Mouse (Mus musculus): ENCODE results near the gene Vwa2. TPM values are rescaled to one million over a fixed set of nuclear protein-coding genes. Genes with fewer than 3 reads are reported as not detected.
A peak's percentile ranks its signal among the peaks of the same experiment; 100 is the strongest.

Gene Vwa2
- total RNA-seq (2021) = not detected
- long read RNA-seq, experiment 1 = 0 reads
- long read RNA-seq, experiment 2 = 0 reads

- DNase-seq = peak; percentile 20
- intact Hi-C loops (cut with DNase I; ENCODE audit: low total_unique reads) = no loop called here
Measured at GRCm38 (mm10) chr19:56873816-56874600, at the start of gene Vwa2. Gene Vwa2 (plus strand): TSS chr19:56874249.

DNA sequence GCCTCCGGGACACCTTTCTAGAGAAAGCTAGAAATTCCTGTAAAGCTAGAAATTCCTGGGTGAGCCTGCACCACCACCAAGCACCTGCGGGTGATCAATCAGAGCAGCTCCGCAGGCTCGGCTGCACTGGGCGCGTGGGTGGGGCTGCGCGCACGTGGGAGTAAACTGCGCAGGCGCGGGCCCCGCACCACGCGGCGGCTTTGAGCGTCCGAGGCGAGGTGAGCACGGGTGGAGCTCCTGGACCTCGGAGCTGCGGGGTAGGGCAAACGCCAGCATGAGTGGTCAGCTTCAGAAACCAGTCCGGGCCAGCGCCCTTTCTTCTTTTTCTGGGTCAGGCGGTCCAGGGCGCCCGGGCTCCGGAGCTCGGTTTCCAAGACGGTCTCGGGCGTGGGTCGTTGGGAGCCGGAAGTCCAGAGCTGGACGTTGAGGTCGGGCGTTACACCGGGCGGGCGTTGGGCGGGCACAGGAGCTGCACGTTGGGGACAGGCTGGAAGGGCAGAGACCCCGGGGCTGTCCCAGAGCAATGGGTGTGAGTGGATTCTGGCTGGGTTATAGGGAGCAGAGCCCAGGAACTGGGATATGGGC lies 47.9 kb upstream of the Vwa2 start, which contains the start of gene Tdrd1:
Gene Tdrd1 (plus strand): TSS at position 163 of the 585 bp plus-strand sequence.
- DNase-seq = no peak
- intact Hi-C loops (cut with DNase I; ENCODE audit: low total_unique reads) = no loop called here

DNA sequence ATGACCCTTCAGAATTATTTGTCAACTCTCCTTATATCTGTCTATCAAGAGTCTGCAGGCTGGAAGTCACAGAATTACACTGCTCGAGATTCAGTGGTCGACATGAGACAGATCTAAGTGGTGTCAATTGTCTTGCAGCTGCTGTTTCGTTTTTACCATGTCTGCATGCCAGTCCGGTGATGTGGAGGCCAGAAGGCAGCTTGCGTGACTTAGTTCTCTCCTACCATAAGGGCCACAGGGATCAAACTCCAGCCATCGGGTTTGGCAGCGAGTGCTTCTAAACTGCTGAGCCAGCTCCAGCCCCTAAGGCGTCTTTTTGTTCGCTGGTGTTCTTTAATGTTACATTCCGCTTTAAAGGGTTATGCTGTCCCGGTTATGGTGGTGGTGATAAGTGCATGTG lies 45.7 kb upstream of the Vwa2 start:
- no peak for DNase-seq
- intact Hi-C loops (cut with DNase I; ENCODE audit: low total_unique reads) = no loop called here

- intact Hi-C loops (cut with DNase I; ENCODE audit: low total_unique reads) = no loop called here
- no peak for DNase-seq
Measured at GRCm38 (mm10) chr19:56829267-56829666, 44.8 kb upstream of the Vwa2 start.

GRCm38 (mm10) chr19:56830163-56830562 lies 43.9 kb upstream of the Vwa2 start:
- no peak for DNase-seq
- intact Hi-C loops (cut with DNase I; ENCODE audit: low total_unique reads) = no loop called here

DNA sequence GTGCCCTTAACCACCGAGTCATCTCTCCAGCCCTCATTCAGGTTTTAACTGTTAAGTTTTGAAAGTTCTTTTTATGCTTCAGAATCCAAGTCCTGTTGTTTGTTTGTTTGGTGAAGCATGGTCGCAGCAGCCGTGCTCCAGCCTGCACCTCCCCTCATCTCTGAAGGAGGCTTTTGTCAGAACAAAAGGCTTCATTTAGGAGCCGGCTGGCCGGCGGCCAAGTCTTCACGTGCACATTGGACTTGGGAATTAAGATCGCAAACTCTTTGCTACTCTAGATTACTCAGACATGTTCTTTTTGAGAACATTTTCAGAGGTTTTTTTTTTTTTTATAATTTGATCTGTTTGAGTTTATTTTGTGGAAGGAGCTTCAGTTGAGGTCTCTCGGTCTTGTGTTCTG lies 38.7 kb upstream of the Vwa2 start:
- intact Hi-C loops (cut with DNase I; ENCODE audit: low total_unique reads) = no loop called here

GRCm38 (mm10) chr19:56838942-56839706 lies 34.9 kb upstream of the Vwa2 start:
- DNase-seq = peak; percentile 26
- intact Hi-C loops (cut with DNase I; ENCODE audit: low total_unique reads) = no loop called here

More for the DNA sequence above, 38.7 kb upstream of the Vwa2 start:
- peak; percentile 20 for DNase-seq

DNA sequence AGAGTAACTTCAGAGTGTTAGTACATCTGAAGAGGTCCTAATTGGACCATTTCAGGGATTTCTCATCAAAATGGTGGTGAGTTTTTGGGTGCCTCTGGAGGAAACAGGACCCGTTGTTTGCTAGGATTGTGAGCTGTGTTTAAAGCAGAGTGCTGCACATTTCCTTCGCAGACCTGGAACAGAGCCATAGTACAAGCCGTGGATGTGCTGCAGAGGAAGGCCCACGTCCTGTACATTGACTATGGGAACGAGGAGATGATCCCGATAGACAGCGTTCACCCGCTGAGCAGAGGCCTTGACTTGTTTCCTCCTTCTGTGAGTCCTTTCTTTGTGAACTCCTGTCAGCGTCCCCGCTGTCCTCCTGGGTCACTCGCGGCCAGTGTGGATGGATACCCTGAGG lies 31.1 kb upstream of the Vwa2 start:
- no peak for DNase-seq
- intact Hi-C loops (cut with DNase I; ENCODE audit: low total_unique reads) = no loop called here

- no peak for DNase-seq
- intact Hi-C loops (cut with DNase I; ENCODE audit: low total_unique reads) = no loop called here
Measured at GRCm38 (mm10) chr19:56852590-56852989, 21.5 kb upstream of the Vwa2 start.

- no peak for DNase-seq
- intact Hi-C loops (cut with DNase I; ENCODE audit: low total_unique reads) = no loop called here
Measured at GRCm38 (mm10) chr19:56856455-56856854, 17.6 kb upstream of the Vwa2 start.

- intact Hi-C loops (cut with DNase I; ENCODE audit: low total_unique reads) = no loop called here
Measured at GRCm38 (mm10) chr19:56867701-56868100, 6.3 kb upstream of the Vwa2 start.

DNA sequence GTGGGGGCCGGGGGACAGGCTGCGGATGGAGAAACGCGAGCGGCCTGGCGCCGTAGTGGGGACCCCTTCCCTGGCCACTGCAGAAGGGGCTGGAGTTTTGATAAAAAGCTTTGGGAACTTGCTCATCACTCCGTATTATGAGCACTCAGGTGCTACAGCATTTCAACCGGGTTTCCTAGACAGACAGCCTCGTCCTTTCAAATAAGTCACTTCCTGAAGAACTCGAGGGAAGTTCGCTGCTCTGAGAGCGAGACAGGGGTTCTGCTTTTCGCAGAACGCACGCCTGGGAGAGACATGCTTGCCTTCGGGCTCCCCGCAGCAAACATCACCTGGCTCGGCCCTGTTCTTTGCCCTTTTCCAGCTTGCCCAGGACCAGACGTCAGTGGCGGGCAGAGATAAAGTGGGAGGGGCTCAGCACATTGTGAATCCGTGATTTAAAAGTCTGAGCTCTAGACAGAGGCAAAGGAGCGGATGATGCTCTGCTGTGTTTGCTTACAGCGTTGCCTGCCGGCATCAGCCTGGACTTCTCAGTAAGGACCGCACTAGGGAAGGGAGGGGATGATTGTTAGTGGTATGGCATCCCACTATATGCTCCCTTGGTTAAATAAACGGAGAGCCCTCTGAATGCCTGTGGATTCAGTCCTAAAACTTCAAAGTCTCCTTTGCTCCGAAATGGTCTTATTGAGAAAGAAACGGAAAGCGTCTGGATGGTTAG lies 709 bp downstream of the Vwa2 start:
- DNase-seq = no peak
- intact Hi-C loops (cut with DNase I; ENCODE audit: low total_unique reads) = no loop called here

More at GRCm38 (mm10) chr19:56867701-56868100, 6.3 kb upstream of the Vwa2 start:
- DNase-seq = no peak

DNA sequence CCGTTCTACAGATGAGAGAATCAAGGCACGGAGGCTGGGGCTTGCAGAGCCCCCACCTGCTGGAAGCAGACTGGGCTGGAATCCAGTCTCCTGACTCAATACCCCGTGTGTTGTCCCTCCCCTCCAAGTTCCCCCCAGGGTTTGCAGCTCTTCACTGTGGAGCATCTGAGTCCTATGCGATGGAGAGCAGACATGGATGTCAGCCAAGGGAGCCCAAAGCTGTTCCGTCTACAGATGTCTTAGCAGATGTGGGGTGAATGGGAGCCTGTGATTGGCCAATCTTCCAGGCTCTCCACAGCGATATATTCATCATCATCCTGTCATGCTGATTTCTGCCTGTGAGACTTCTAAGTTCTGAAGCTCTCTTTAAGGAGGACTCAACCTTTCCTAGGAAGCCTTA lies 3.3 kb downstream of the Vwa2 start:
- DNase-seq = no peak
- intact Hi-C loops (cut with DNase I; ENCODE audit: low total_unique reads) = no loop called here

DNA sequence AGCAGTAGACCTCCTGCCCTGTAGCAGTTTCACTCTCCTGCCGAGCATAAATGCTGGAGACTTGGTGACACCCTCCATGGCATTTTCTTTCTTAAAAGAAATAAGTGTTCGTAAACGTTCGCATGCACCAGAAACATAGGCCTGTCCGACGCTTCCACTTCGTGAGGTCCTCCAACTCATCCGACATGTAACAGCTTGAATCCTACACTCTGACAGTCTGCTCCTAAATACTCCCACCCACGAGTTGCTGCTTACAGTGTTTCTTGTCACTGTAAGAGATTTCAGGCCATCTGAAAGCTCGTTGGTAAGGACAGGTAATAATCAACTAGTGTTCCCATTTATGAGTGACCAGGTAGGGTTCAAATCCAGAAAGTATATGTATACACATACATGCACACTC lies 13.8 kb downstream of the Vwa2 start:
- intact Hi-C loops (cut with DNase I; ENCODE audit: low total_unique reads) = no loop called here
- no peak for DNase-seq

- intact Hi-C loops (cut with DNase I; ENCODE audit: low total_unique reads) = no loop called here
- DNase-seq = no peak
Measured at GRCm38 (mm10) chr19:56888654-56889053, 14.6 kb downstream of the Vwa2 start.

- intact Hi-C loops (cut with DNase I; ENCODE audit: low total_unique reads) = no loop called here
- no peak for DNase-seq
Measured at GRCm38 (mm10) chr19:56891438-56891837, 17.4 kb downstream of the Vwa2 start.

DNA sequence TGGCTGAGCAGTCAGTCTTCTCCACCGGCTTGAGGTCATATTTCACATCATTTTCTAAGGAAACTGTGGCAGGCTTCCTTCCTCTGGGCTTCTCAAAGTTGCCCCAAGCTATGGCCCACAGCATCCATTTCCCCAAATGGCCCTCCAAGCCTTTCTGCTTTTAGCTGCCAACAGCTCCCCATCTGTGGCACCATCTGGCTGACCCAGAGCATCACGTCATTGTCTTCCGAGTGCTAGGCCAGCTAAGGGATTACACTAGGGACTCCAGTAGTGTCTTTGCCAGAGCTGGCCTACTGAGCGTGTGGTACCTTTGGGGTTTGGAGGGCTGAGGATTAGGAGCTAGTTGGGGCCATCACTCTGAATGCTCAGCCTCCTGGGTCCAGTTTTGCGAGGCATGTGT lies 18.5 kb downstream of the Vwa2 start:
- intact Hi-C loops (cut with DNase I; ENCODE audit: low total_unique reads) = no loop called here
- no peak for DNase-seq

GRCm38 (mm10) chr19:56893326-56893725 lies 19.3 kb downstream of the Vwa2 start:
- DNase-seq = no peak
- intact Hi-C loops (cut with DNase I; ENCODE audit: low total_unique reads) = no loop called here

- intact Hi-C loops (cut with DNase I; ENCODE audit: low total_unique reads) = no loop called here
- no peak for DNase-seq
Measured at GRCm38 (mm10) chr19:56897654-56898053, 23.6 kb downstream of the Vwa2 start.

DNA sequence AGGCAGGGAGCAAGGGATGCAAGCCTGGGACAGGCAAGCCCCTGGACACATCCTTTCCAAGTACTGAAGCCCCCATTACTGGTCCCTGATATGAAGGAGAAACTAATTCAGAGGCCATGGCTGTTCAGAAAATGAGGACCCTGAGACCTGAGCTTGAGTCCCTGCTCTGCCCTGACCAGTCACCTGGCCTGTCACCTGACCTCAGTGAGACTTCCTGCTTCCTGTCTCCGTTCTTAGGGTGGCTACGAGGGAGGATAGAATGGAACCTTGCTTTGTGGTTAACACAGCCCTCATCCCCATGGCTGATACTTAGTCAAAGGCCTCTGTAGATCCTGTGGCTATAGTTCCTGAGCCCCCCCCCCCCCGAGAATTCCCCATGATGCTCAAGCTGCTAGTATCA lies 30.0 kb downstream of the Vwa2 start:
- DNase-seq = no peak
- intact Hi-C loops (cut with DNase I; ENCODE audit: low total_unique reads) = no loop called here
